Mouse (Mus musculus) liver, embryonic 16.5 days (tissue): ENCODE measurements at regions not wholly inside any gene's neighbourhood (a gene's known extent, or its start where the extent isn't known, plus 50 kb on each side); places are given as distances from the start of the nearest gene placed in this dataset.
A peak's percentile ranks its signal among the peaks of the same experiment; 100 is the strongest.

Experiments used
- ATAC-seq: fragments of 200-750 bp; cut with Nextera tagmentation; 2 replicates; pipeline ENCODE4 v1.8.0; 2017; ENCODE audit warnings: low read depth, mild to moderate bottlenecking, moderate number of reproducible peaks, moderate library complexity
- H3K27ac ChIP-seq: fragments of 300-500 bp; sonication (generic); 2 replicates; pipeline ENCODE4 v1.5.1; 2014; ENCODE audit warnings: mild to moderate bottlenecking, low read length
- H3K27me3 ChIP-seq: fragments of 300-500 bp; sonication (generic); 2 replicates; pipeline ENCODE4 v1.6.1; 2014; ENCODE audit warnings: low read depth, low read length, mixed read lengths; ENCODE audit not compliant: control insufficient read depth, insufficient read depth
- H3K36me3 ChIP-seq: fragments of 300-500 bp; sonication (generic); 2 replicates; pipeline ENCODE4 v1.6.1; 2014; ENCODE audit warnings: mild to moderate bottlenecking; ENCODE audit not compliant: control insufficient read depth, insufficient read depth
- H3K4me1 ChIP-seq: fragments of 300-500 bp; sonication (generic); 2 replicates; pipeline ENCODE4 v1.6.1; 2014; ENCODE audit warnings: low read depth, low read length, mixed read lengths; ENCODE audit not compliant: control insufficient read depth
- H3K4me2 ChIP-seq: fragments of 300-500 bp; sonication (generic); 2 replicates; pipeline ENCODE4 v1.6.1; 2014; ENCODE audit warnings: low read depth, low read length, mixed read lengths
- H3K4me3 ChIP-seq: fragments of 300-500 bp; sonication (generic); 2 replicates; pipeline ENCODE4 v1.5.1; 2014; ENCODE audit warnings: low read depth, mild to moderate bottlenecking, low read length
- H3K9ac ChIP-seq: fragments of 300-500 bp; sonication (generic); 2 replicates; pipeline ENCODE4 v1.6.1; 2014; ENCODE audit warnings: low read depth, low read length
- H3K9me3 ChIP-seq: fragments of 300-500 bp; sonication (generic); replicated peaks from 2 replicates; pipeline ENCODE4 v1.6.1; 2016; ENCODE audit warnings: low read length; ENCODE audit not compliant: control insufficient read depth
- WGBS: fragments of 180-500 bp; shearing (Covaris S2); extraction: QIAGEN DNeasy Blood & Tissue Kit; methylation state at CpG from one replicate; pipeline ENCODE4 v1.1.7; 2014; ENCODE audit not compliant: insufficient replicate concordance; 5-methylcytosine and 5-hydroxymethylcytosine counted together

GRCm38 (mm10) chr12:85544801-85545200 lies 54.0 kb upstream of the Jdp2 start:
- H3K4me1 ChIP-seq = no peaks in the 10 kb centered on the region; the same call in 1 of the 2 replicates
- ATAC-seq = no peak
- WGBS = 48% methylated on average over 4 of the region's 4 CpGs
- H3K36me3 ChIP-seq = no peaks in the 10 kb centered on the region
- no peaks in the 10 kb centered on the region for H3K9me3 ChIP-seq
- H3K27me3 ChIP-seq = no peaks in the 10 kb centered on the region; the same call in 1 of the 2 replicates
- no peak overlapping the region for H3K4me3 ChIP-seq
- H3K9ac ChIP-seq = no peak overlapping the region
- H3K27ac ChIP-seq = no peak overlapping the region
- H3K4me2 ChIP-seq = no peak overlapping the region

- Histone ChIP-seq H3K9me3 (no peaks in the 10 kb centered on the region), H3K27me3 (no peaks in the 10 kb centered on the region), H3K27ac (no peak overlapping the region), H3K36me3 (no peaks in the 10 kb centered on the region), H3K4me1 (no peaks in the 10 kb centered on the region; the same call in 1 of the 2 replicates), H3K4me3 (no peak overlapping the region), H3K9ac (no peak overlapping the region), H3K4me2 (no peak overlapping the region)
- 32% methylated on average over 10 of the region's 10 CpGs for WGBS
- ATAC-seq = 0 out of 2 replicates have a peak, but pooled peaks have one; percentile 32
Observed at GRCm38 (mm10) chr12:85545718-85546117, 53.1 kb upstream of the Jdp2 start.

GRCm38 (mm10) chr12:85548076-85548475 lies 50.8 kb upstream of the Jdp2 start:
- Histone ChIP-seq H3K36me3 (no peaks in the 10 kb centered on the region), H3K4me2 (no peak overlapping the region), H3K27ac (no peak overlapping the region), H3K4me1 (no peaks in the 10 kb centered on the region), H3K4me3 (no peak overlapping the region), H3K27me3 (no peaks in the 10 kb centered on the region), H3K9me3 (no peaks in the 10 kb centered on the region), H3K9ac (no peak overlapping the region)
- ATAC-seq = no peak
- WGBS = 59% methylated on average over 8 of the region's 8 CpGs
